Mouse (Mus musculus) G1E-ER4 (cell line): ENCODE data around the gene Pmvk. TPM values are rescaled to one million over a fixed set of nuclear protein-coding genes. Genes with fewer than 3 reads are reported as not detected.

Experiments used
- GATA1 ChIP-seq: IDR thresholded peaks from one replicate; pipeline ENCODE4 v1.8.0; 2012; ENCODE audit warnings: low read length, inconsistent platforms
- polyA plus RNA-seq: library from polyadenylated mRNA; stranded (reverse); fragments of >175 nt; gene quantifications from 2 replicates; pipeline ENCODE4 v1.2.3, GENCODE M21; 2012

The Pmvk gene
- polyA plus RNA-seq, 1 experiment: 11.6 TPM

DNA sequence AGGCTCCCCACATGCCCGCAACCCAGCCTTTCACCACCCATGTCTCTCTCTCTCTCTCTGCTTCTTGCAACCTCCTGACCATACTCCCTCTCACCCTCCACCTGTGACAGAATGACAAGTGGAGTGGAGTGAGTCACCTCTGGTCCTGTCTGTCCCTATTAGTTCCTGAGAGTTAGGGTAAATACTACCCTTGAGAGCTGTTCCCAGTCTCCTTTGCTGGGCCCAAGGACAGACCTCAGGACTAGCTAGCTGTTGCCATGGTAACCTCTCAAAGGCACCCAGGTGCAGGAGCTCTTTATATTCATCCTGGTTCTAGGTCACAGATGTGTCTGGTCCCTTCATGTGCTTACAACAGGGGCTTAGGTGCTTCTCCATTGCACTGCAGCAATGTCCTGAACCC lies 2.4 kb upstream of the Pmvk start:
- TF ChIP-seq GATA1: no peak

GRCm38 (mm10) chr3:89455786-89456285 lies 1.5 kb downstream of the Pmvk start:
- TF ChIP-seq GATA1: no peak

GRCm38 (mm10) chr3:89456726-89457665 lies 2.7 kb downstream of the Pmvk start:
- TF ChIP-seq GATA1: no peak

- TF ChIP-seq GATA1: no peak
These were observed 4.1 kb downstream of the Pmvk start for GRCm38 (mm10) chr3:89458372-89458964.

GRCm38 (mm10) chr3:89458965-89459807 lies 4.8 kb downstream of the Pmvk start:
- TF ChIP-seq GATA1: no peak

- TF ChIP-seq GATA1: no peak
These were observed 13.9 kb downstream of the Pmvk start for GRCm38 (mm10) chr3:89468268-89468667.

DNA sequence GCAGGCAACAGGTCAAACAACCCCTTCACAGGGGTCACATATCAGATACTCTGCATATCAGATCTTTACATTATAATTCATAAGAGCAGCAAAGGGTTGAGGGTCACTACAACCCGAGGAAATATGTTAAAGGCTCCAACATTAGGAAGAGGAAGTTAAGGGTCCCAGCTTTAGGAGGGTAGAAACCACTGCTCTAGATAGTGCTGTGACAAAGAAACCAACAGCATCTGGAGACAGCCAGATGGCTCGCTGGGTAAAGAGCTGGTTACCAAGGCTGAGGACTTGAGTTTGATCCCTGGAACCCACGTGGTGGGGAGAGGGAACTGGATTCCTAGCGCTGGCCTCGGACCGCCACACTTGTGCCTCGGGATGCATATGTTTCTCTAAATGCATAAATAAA lies 17.9 kb downstream of the Pmvk start:
- no peak for TF ChIP-seq GATA1

- no peak for TF ChIP-seq GATA1
These were observed 19.5 kb downstream of the Pmvk start for GRCm38 (mm10) chr3:89473838-89474237.

GRCm38 (mm10) chr3:89479055-89479454 lies 24.7 kb downstream of the Pmvk start:
- no peak for TF ChIP-seq GATA1

- TF ChIP-seq GATA1: no peak
These were observed 27.1 kb downstream of the Pmvk start for GRCm38 (mm10) chr3:89481488-89481887.

GRCm38 (mm10) chr3:89482249-89482648 lies 27.9 kb downstream of the Pmvk start:
- no peak for TF ChIP-seq GATA1

GRCm38 (mm10) chr3:89484766-89485524 lies 30.6 kb downstream of the Pmvk start:
- no peak for TF ChIP-seq GATA1

GRCm38 (mm10) chr3:89486111-89486510 lies 31.8 kb downstream of the Pmvk start:
- no peak for TF ChIP-seq GATA1

DNA sequence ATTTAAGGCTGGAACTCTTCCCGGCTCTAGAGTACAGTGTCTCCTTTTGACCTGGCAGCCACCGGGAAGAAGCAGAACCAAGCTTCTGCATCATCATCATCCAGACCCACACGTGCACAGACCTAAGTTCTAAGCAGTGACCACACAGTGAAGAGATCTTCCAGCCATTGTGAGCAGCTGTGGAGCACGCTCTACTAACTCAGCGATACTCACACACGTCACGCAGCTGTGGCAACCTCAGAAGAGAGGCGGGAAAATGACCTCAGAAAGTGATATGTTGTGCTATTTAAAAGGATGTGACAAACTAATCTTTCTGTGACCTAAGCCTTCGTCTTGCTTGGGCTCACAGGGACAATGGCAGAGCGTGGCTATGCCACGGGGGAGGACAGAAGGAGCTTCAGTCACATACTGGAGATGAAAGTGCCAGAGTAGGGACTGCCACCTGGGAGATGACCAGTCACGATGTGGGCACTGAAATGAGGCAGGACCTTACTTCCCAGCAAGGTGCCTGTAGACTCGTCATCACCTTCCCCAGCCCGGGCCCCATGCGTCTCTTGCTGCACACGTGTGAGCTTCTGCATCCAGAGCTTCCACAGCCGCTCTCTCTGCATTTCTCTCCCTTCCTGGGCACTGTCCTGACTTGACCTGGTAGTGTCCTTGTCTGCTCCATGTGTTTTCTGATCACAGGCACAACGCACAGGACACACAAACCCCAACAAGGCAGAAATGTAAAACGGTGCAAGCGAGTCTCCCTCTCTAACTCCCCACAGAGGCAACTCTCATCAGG lies 32.8 kb downstream of the Pmvk start:
- no peak for TF ChIP-seq GATA1

DNA sequence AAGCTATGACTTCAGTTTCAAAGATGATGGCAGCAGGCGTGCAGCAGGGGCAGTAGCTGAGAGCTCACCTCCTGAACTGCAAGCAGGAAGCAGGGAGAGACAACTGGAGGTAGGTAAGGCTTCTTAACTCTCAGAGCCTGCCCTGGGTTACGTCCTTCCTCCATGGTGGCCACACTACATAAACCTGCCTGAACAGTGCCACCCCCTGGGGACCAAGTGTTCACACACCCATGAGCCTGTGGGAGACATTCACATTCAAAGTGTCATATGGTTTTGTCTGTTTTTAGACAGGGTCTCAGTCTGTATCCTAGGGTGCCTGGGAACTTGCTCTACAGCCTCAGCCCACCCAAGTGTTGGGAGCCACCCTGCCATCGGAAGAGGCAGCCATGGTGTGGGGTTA lies 36.4 kb downstream of the Pmvk start:
- no peak for TF ChIP-seq GATA1
